Mouse (Mus musculus) myocyte (in vitro differentiated cells): ENCODE data around the gene Sema6c. TPM values are rescaled to one million over a fixed set of nuclear protein-coding genes. Genes with fewer than 3 reads are reported as not detected.

Experiments
- H3K27me3 ChIP-seq: one replicate; pipeline ENCODE4 v1.6.1; 2011; ENCODE audit not compliant: control insufficient read depth, insufficient read depth, insufficient read length
- H3K36me3 ChIP-seq: one replicate; pipeline ENCODE4 v1.6.1; 2011; ENCODE audit not compliant: control insufficient read depth, insufficient read depth
- H3K4me2 ChIP-seq: one replicate; pipeline ENCODE4 v1.6.1; 2011; ENCODE audit warnings: low read depth, control low read depth
- H3K4me3 ChIP-seq: one replicate; pipeline ENCODE4 v1.5.1; 2011; ENCODE audit warnings: mild to moderate bottlenecking, control low read depth, moderate library complexity
- H3K79me2 ChIP-seq: one replicate; pipeline ENCODE4 v1.6.1; 2011; ENCODE audit not compliant: control insufficient read depth, insufficient read depth
- H3ac ChIP-seq: one replicate; pipeline ENCODE4 v1.6.1; 2011; ENCODE audit not compliant: control insufficient read depth, insufficient read length
- CEBPB ChIP-seq: IDR thresholded peaks from 2 replicates; pipeline ENCODE4 v1.6.1; 2011; ENCODE audit warnings: mild to moderate bottlenecking, moderate library complexity; ENCODE audit not compliant: poor library complexity, insufficient read depth, severe bottlenecking
- E2F4 ChIP-seq: IDR thresholded peaks from one replicate; pipeline ENCODE4 v1.6.1; 2011; ENCODE audit warnings: mild to moderate bottlenecking, control low read depth, moderate library complexity; ENCODE audit not compliant: insufficient read depth
- MAX ChIP-seq: IDR thresholded peaks from one replicate; pipeline ENCODE4 v1.6.1; 2011; ENCODE audit warnings: low read depth, mild to moderate bottlenecking, control low read depth
- MYOD1 ChIP-seq, 3 experiments: IDR thresholded peaks; one replicate each; pipeline ENCODE4 v1.6.1; 2011; ENCODE audit warnings: control low read depth in 2 of 3, low read depth in 2 of 3, mild to moderate bottlenecking in 2 of 3, moderate library complexity in 1 of 3; ENCODE audit not compliant: insufficient read length in 2 of 3, control insufficient read depth in 1 of 3
- MYOG ChIP-seq, 3 experiments: IDR thresholded peaks; one replicate each; pipeline ENCODE4 v1.6.1; 2011; ENCODE audit warnings: control low read depth in 2 of 3, low read depth in 2 of 3, mild to moderate bottlenecking in 2 of 3; ENCODE audit not compliant: insufficient read length in 2 of 3, control insufficient read depth in 1 of 3, insufficient read depth in 1 of 3
- POLR2A ChIP-seq: IDR thresholded peaks from one replicate; pipeline ENCODE4 v1.6.1; 2011; ENCODE audit warnings: low read depth, mild to moderate bottlenecking, control low read depth, moderate library complexity; ENCODE audit not compliant: insufficient read length
- POLR2AphosphoS2 ChIP-seq: IDR thresholded peaks from one replicate; pipeline ENCODE4 v1.6.1; 2011; ENCODE audit warnings: low read depth, control low read depth; ENCODE audit not compliant: insufficient read length
- REST ChIP-seq: IDR thresholded peaks from one replicate; pipeline ENCODE4 v1.6.1; 2011; ENCODE audit warnings: mild to moderate bottlenecking, control low read depth, moderate library complexity; ENCODE audit not compliant: insufficient read depth, insufficient read length
- SRF ChIP-seq: IDR thresholded peaks from one replicate; pipeline ENCODE4 v1.6.1; 2011; ENCODE audit warnings: low read depth; ENCODE audit not compliant: control insufficient read depth, insufficient read length
- TCF12 ChIP-seq: IDR thresholded peaks from one replicate; pipeline ENCODE4 v1.6.1; 2011; ENCODE audit warnings: mild to moderate bottlenecking, control low read depth; ENCODE audit not compliant: poor library complexity, insufficient read depth, severe bottlenecking
- TCF3 ChIP-seq: IDR thresholded peaks from one replicate; pipeline ENCODE4 v1.6.1; 2011; ENCODE audit warnings: low read depth, control low read depth; ENCODE audit not compliant: insufficient read length
- USF1 ChIP-seq: IDR thresholded peaks from one replicate; pipeline ENCODE4 v1.6.1; 2011; ENCODE audit warnings: low read depth, mild to moderate bottlenecking, control low read depth, moderate library complexity
- polyA plus RNA-seq: library from polyadenylated mRNA; unstranded; fragments of >200 nt; fragmentation: generic; extraction: Trizol; gene quantifications from one replicate; pipeline ENCODE4 v1.2.1, GENCODE M21; 2012; ENCODE audit warnings: missing spikeins

Sema6c gene
- polyA plus RNA-seq, 1 experiment = 29.0 TPM

DNA sequence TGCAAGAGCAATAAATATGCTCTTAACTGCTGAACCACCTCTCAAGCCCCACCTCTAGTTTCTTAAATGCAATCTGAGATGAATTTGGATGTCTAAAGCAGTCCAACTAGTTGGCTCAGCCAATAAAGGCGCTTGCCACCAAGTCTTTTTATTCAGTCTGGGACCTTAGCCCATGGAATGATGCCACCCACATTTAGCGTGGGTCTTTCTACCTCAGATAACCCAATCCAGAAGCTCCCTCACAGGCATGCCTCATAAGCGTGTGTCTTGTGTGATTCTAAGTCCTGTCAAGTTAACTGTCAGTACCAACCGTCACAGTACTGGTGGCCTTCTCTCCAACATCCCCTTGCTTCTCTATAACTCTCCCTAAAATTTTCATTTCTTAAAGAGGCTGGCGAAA is 18.7 kb downstream of the Sema6c start:
- Histone ChIP-seq H3K4me3 (no peak overlapping the region), H3K36me3 (peaks cover 6% of the 10 kb centered on the region)
- no peak for TF ChIP-seq E2F4
- no peak for TF ChIP-seq TCF12
- no peak for TF ChIP-seq REST
- no peak for TF ChIP-seq SRF
- TF ChIP-seq POLR2A = no peak
- no peak for TF ChIP-seq MYOD1 (IDR thresholded peaks at IDR 0.05; ENCODE audit: control insufficient read depth in 1 of 3, insufficient read length in 2 of 3, low read depth in 2 of 3)
- TF ChIP-seq CEBPB = no peak
- no peak for TF ChIP-seq TCF3
- no peak for TF ChIP-seq POLR2AphosphoS2
- TF ChIP-seq USF1 = no peak
- no peak for TF ChIP-seq MYOG (IDR thresholded peaks at IDR 0.05; ENCODE audit: control insufficient read depth in 1 of 3, insufficient read depth in 1 of 3, insufficient read length in 2 of 3, low read depth in 2 of 3)
- TF ChIP-seq MAX = no peak

DNA sequence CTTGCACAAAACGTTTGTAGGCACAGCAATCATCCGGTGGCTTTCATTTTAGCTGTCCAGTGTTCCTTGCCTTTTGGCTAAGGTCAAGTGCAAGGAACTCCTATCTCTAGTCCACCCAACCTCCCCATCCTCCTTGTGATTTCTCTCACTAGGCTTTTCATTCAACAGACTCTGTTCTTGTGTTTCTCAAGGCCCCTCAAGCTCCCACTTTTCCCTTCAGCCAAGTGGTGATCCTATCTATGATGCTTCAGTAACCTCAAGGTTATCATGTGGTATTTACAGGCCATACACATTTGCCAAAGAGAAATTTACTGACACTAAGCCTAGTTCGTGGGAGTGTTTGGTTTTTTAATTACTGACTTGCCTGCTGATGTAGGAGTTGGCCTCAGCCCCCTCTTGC is 19.6 kb downstream of the Sema6c start:
- H3K4me2 ChIP-seq = no peak overlapping the region
- H3K79me2 ChIP-seq = no peaks in the 10 kb centered on the region
- H3K27me3 ChIP-seq = no peaks in the 10 kb centered on the region
- peaks cover 12% of the 10 kb centered on the region for H3K36me3 ChIP-seq
- no peak overlapping the region for H3K4me3 ChIP-seq
- H3ac ChIP-seq = no peak overlapping the region
- TF ChIP-seq USF1 = no peak
- TF ChIP-seq SRF = no peak
- TF ChIP-seq CEBPB = no peak
- no peak for TF ChIP-seq MYOD1 (IDR thresholded peaks at IDR 0.05; ENCODE audit: control insufficient read depth in 1 of 3, insufficient read length in 2 of 3, low read depth in 2 of 3)
- no peak for TF ChIP-seq POLR2AphosphoS2
- no peak for TF ChIP-seq TCF3
- TF ChIP-seq MAX = no peak
- no peak for TF ChIP-seq E2F4
- no peak for TF ChIP-seq MYOG (IDR thresholded peaks at IDR 0.05; ENCODE audit: control insufficient read depth in 1 of 3, insufficient read depth in 1 of 3, insufficient read length in 2 of 3, low read depth in 2 of 3)
- no peak for TF ChIP-seq REST
- TF ChIP-seq POLR2A = no peak
- TF ChIP-seq TCF12 = no peak

More for the DNA sequence above, 18.7 kb downstream of the Sema6c start:
- no peaks in the 10 kb centered on the region for H3K27me3 ChIP-seq
- H3K79me2 ChIP-seq = no peaks in the 10 kb centered on the region
- H3K4me2 ChIP-seq = no peak overlapping the region
- no peak overlapping the region for H3ac ChIP-seq

DNA sequence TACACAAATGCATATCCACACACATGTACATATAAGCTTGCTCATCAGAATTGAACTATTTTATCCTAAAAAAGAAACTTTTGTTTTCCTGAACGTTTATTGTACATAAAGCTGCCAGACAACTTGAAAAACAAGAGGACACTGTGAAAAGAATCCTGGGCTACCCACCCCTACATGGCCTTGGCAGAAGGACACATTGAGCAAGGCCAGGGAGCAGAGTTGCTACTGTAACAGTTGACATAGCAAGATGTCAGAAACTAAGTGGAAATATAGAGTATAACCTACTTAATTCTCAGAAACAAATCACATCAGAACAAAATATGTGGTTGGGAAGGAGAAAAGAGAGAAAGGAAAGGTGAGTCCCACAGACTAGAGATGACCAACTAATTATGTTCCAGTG is 21.6 kb downstream of the Sema6c start:
- no peak for TF ChIP-seq MAX
- TF ChIP-seq REST = no peak
- TF ChIP-seq E2F4 = no peak
- TF ChIP-seq TCF12 = no peak
- TF ChIP-seq TCF3 = no peak
- no peak for TF ChIP-seq MYOD1 (IDR thresholded peaks at IDR 0.05; ENCODE audit: control insufficient read depth in 1 of 3, insufficient read length in 2 of 3, low read depth in 2 of 3)
- TF ChIP-seq USF1 = no peak
- no peak for TF ChIP-seq SRF
- TF ChIP-seq MYOG (IDR thresholded peaks at IDR 0.05; ENCODE audit: control insufficient read depth in 1 of 3, insufficient read depth in 1 of 3, insufficient read length in 2 of 3, low read depth in 2 of 3) = no peak
- no peak for TF ChIP-seq CEBPB
- TF ChIP-seq POLR2A = no peak

DNA sequence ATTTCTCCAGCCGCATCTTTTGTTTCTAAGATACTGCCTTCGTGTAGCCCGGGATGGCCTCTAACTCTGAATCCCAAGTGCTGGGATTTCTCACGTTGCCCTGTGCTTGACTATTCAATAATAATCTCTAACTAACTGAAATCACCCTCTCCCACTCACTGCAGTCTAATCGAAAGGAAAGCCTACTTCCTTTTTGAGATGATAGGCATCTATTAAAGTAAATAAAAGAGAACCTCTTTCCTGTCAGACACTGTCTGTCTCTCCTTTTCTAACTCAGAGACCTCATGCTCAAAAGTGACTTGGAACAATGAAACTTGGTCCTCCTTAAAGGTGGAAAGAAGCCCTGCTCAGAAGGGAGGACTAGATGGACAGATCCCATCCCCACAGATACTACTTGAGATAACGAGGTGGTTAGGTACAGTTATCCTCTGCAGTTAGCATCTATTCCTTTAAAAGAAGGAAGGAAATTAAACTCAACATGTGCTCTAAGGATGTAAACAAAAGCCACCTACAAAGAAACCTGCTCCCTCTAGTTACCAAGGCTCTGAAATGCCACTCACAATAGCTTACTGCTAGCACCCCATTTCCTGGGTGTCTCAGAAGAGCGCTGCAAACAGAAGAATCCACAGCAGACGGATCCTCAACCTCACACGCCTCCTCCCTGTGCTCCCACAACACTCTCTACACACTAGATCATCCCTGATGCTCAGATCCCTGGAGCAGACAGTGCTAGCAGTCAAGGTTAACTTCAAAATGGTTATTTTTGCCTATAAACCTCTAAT is 24.7 kb downstream of the Sema6c start:
- Histone ChIP-seq H3K27me3 (no peaks in the 10 kb centered on the region), H3ac (no peak overlapping the region), H3K4me2 (no peak overlapping the region), H3K36me3 (peaks cover 27% of the 10 kb centered on the region), H3K79me2 (no peaks in the 10 kb centered on the region), H3K4me3 (no peak overlapping the region)
- TF ChIP-seq MYOG (IDR thresholded peaks at IDR 0.05; ENCODE audit: control insufficient read depth in 1 of 3, insufficient read depth in 1 of 3, insufficient read length in 2 of 3, low read depth in 2 of 3) (no peak), POLR2AphosphoS2 (no peak), USF1 (no peak), E2F4 (no peak)

More for the DNA sequence above, 21.6 kb downstream of the Sema6c start:
- H3K4me3 ChIP-seq = no peak overlapping the region
- H3K79me2 ChIP-seq = no peaks in the 10 kb centered on the region
- peaks cover 12% of the 10 kb centered on the region for H3K36me3 ChIP-seq
- H3ac ChIP-seq = no peak overlapping the region
- H3K27me3 ChIP-seq = no peaks in the 10 kb centered on the region
- H3K4me2 ChIP-seq = no peak overlapping the region

DNA sequence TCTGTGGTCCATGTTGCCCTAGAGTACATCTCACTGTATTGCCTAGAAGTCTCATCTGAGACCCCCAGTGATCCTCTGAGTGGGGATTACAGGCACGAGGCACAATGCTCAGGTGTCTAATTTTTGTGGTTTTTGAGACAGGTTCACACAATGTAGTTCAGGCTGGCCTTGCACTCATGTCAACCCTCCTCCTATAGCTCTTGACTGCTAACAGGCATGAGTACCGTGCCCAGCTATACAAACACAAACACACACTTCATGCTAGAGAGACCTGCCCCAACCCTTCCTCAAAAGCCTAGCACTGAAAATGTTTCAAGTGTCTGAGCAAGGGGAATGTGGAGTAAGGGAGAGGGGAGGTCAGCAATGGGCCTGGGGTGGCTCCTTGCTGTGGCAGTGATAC is 25.8 kb downstream of the Sema6c start:
- H3K36me3 ChIP-seq = peaks cover 27% of the 10 kb centered on the region
- H3K27me3 ChIP-seq = no peaks in the 10 kb centered on the region
- H3K79me2 ChIP-seq = no peaks in the 10 kb centered on the region
- H3ac ChIP-seq = no peak overlapping the region
- TF ChIP-seq POLR2A = no peak
- TF ChIP-seq MAX = no peak
- no peak for TF ChIP-seq SRF
- TF ChIP-seq TCF3 = no peak
- TF ChIP-seq MYOG (IDR thresholded peaks at IDR 0.05; ENCODE audit: control insufficient read depth in 1 of 3, insufficient read depth in 1 of 3, insufficient read length in 2 of 3, low read depth in 2 of 3) = no peak
- no peak for TF ChIP-seq TCF12
- TF ChIP-seq REST = no peak
- no peak for TF ChIP-seq MYOD1 (IDR thresholded peaks at IDR 0.05; ENCODE audit: control insufficient read depth in 1 of 3, insufficient read length in 2 of 3, low read depth in 2 of 3)
- TF ChIP-seq USF1 = no peak
- TF ChIP-seq POLR2AphosphoS2 = no peak
- no peak for TF ChIP-seq E2F4
- no peak for TF ChIP-seq CEBPB
- H3K4me2 ChIP-seq = no peak overlapping the region
- H3K4me3 ChIP-seq = no peak overlapping the region
